Mouse (Mus musculus) layer of hippocampus, adult 9-10 months (tissue): ENCODE results near the gene Olfr885.

ENCODE experiments used
- DNase-seq: peaks from one replicate; pipeline ENCODE4 v3.0.0; 2022; ENCODE audit warnings: low spot score

Olfr885 gene

DNA sequence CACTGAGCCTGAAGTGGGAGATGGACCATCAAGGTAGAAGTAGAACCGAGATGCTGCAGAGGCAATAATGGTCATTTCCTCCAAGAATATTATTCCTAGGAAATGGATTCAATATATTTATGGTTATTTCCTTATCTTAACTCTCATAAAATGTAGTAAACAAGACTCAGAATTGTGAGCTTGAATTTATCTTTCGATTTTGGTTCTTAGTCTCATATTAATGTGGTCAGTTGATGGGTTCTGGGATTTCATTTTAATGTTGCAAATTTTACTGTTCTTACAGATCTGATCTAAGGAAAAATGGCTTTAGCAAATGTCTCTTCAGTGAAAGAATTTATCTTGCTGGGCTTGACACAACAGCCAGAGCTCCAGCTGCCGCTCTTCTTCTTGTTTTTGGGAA, at the start of gene Olfr885:
Olfr885 (plus strand) TSS at position 301 of the 400 bp plus-strand sequence.
- DNase-seq = no peak

DNA sequence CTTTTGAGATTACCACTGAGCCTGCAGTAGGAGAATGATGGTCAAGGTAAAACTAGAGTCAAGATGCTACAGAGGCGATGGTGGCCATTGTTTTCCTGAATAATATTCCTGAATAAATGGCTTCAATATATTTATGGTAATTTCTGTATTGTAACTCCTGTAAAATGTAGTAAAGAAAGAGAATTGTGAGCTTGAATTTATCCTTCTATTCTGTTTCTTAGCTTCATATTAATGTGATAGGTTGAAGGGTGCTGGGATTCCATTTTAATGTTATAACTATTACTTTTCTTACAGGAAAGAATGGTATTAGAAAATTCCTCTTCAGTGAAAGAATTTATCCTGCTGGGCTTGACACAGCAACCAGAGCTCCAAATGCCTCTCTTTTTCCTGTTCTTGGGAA, 35.6 kb upstream of the Olfr885 start, which contains the start of gene Olfr883:
Olfr883 (plus strand) TSS at position 301 of the 400 bp plus-strand sequence.
- DNase-seq = no peak

DNA sequence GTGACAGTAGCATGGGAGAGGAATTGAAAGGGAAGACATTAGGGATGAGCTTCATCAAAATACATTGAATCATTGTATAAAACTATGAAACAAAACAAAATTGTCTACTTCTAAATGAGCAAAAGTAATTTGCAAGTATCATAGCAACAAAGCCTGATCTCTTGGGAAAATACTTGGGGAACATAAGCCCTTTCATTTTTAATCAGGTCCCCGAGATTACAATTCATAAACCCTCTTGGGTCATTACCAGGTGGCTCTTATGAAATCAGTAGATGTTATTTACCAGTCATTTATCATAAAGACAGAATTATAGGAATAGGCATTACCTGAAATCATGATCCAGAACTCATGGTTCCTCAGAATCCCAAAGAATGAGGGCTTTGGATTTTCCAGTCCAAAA, 14.9 kb upstream of the Olfr885 start, which contains the start of gene Olfr884:
Olfr884 (plus strand) TSS at position 301 of the 400 bp plus-strand sequence.
- no peak for DNase-seq

DNA sequence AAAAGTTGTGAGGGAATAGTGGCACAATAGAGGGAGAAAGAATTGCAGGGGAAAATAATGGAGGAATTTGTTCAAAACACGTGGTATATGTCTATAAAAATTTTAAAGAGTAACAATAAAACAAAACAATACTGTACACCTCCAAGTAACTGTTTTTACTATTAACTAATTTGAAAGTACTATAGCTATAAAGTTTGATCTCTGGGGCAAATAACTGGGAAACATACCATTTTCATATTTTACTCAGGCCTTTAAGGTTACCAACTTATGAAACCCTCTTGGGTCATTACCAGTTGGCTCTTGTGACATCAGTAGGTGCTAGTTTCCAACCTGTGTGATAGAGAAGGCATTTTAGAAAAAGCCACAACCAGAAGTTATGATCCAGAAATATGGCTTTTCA, 22.6 kb downstream of the Olfr885 start, which contains the start of gene Olfr887:
Olfr887 (plus strand) TSS at position 301 of the 400 bp plus-strand sequence.
- no peak for DNase-seq

DNA sequence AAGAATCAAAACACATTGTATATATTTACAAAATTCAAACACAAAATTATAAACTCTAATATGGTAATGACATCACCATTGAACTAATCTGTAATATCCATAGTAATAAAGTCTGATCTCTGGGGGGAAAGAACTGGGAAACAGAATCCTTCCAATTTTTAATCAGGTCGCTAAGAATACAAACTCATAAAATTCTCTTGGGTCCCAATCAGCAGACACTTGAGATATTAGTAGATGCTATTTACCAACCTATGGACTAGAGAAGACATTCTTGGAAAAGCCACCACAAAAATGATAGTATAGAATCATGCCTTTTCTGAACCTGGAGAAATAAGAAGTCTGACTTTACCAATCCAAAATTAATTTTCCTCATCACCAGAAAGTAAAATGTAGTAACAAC, 46.7 kb downstream of the Olfr885 start, which contains the start of gene Olfr888:
Olfr888 (plus strand) TSS at position 301 of the 400 bp plus-strand sequence.
- DNase-seq = no peak
